Mouse (Mus musculus) G1E (cell line): ENCODE results near the gene Hddc3. TPM values are rescaled to one million over a fixed set of nuclear protein-coding genes. Genes with fewer than 3 reads are reported as not detected.

Source experiments
- ATAC-seq: 2 replicates; pipeline ENCODE4 v1.8.0; 2016; ENCODE audit warnings: mild to moderate bottlenecking; ENCODE audit not compliant: insufficient number of reproducible peaks, poor library complexity, low FRiP score, severe bottlenecking; ENCODE audit errors: extremely low read depth
- DNase-seq: peaks from one replicate; pipeline ENCODE4 v3.0.0; 2012; ENCODE audit warnings: low spot score
- H3K27me3 ChIP-seq: 2 replicates; pipeline ENCODE4 v1.6.1; 2012; ENCODE audit warnings: mild to moderate bottlenecking, low read length, inconsistent platforms; ENCODE audit not compliant: insufficient read depth
- H3K36me3 ChIP-seq: replicated peaks from 2 replicates; pipeline ENCODE3; 2012; ENCODE audit warnings: mild to moderate bottlenecking, inconsistent platforms
- H3K4me1 ChIP-seq: 2 replicates; pipeline ENCODE4 v1.6.1; 2012; ENCODE audit warnings: low read depth, low read length, inconsistent platforms, mixed read lengths; ENCODE audit not compliant: insufficient read depth
- H3K4me3 ChIP-seq: 2 replicates; pipeline ENCODE4 v1.5.1; 2012; ENCODE audit warnings: low read depth, mild to moderate bottlenecking, inconsistent platforms, low read length, moderate library complexity, mixed read lengths
- H3K9me3 ChIP-seq: replicated peaks from 2 replicates; pipeline ENCODE4 v1.6.1; 2012; ENCODE audit warnings: inconsistent platforms
- CTCF ChIP-seq: IDR thresholded peaks from 2 replicates; pipeline ENCODE4 v1.5.1; 2012; ENCODE audit warnings: low read depth, low read length, inconsistent platforms, mixed read lengths
- GATA1 ChIP-seq: IDR thresholded peaks from 2 replicates; pipeline ENCODE4 v1.6.1; 2012; ENCODE audit warnings: borderline replicate concordance, low read length, inconsistent platforms, mixed read lengths
- GATA2 ChIP-seq: IDR thresholded peaks from 2 replicates; pipeline ENCODE4 v1.6.1; 2012; ENCODE audit warnings: low read depth, low read length, inconsistent platforms, borderline replicate concordance
- POLR2AphosphoS5 ChIP-seq: IDR thresholded peaks from 2 replicates; pipeline ENCODE4 v1.6.1; 2012; ENCODE audit warnings: low read depth, low read length, inconsistent platforms; ENCODE audit not compliant: insufficient replicate concordance
- TAL1 ChIP-seq: conservative IDR thresholded peaks from 2 replicates; pipeline ENCODE4 v1.6.1; 2012; ENCODE audit warnings: low read depth, low read length, inconsistent platforms, mixed read lengths
- polyA plus RNA-seq: library from polyadenylated mRNA; stranded (reverse); fragments of >175 nt; gene quantifications from 2 replicates; pipeline ENCODE4 v1.2.3, GENCODE M21; 2012
- total RNA-seq, 2 experiments: library from RNA; stranded (forward) in 1 of 2; stranded (reverse) in 1 of 2; fragments of 200-1000 nt in 1 of 2; fragments of >200 nt in 1 of 2; fragmentation: Nextera tagmentation in 1 of 2; gene quantifications; 2 replicates each; pipeline ENCODE4 v1.2.3; 2014 to 2017

Hddc3 gene
- total and polyA plus RNA-seq, 3 experiments = 55.0 to 124 (median 64.8) TPM

- H3K4me1 ChIP-seq = peaks cover 80% of the 10 kb centered on the region
- TF ChIP-seq POLR2AphosphoS5 (no peak), GATA2 (no peak), CTCF (no peak), TAL1 (no peak), GATA1 (no peak)
- peak; percentile 86 for DNase-seq
- H3K9me3 ChIP-seq = no peaks in the 10 kb centered on the region
- peak; percentile 86 for ATAC-seq
- peak overlapping the region; percentile 28; the same call in 1 of the 2 replicates for H3K4me3 ChIP-seq
- H3K27me3 ChIP-seq = peaks cover 6% of the 10 kb centered on the region; the same call in 1 of the 2 replicates
- no peaks in the 10 kb centered on the region for H3K36me3 ChIP-seq
Observed at GRCm38 (mm10) chr7:80375376-80376039, 32.6 kb downstream of the Hddc3 start.

DNA sequence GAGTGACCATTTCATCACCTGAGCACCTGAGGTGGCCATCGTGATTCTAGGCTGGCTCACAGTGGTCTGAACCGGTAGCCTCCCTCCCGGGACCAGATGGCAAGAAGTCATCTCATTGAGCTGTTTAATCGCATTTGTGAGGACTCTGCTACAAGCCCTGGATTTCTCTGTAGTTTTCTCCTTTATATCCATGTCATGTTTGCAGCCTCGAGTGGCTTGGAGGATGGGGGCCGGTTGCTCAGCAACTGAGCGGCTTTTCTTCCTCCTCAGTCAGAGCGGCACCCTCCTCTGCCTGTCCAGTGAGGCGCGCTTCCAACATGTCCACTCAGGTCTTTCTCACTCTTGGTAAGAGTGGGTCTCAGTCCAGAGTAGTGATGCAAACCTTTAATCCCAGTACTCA lies 33.3 kb downstream of the Hddc3 start:
- Histone ChIP-seq H3K4me3 (no peak overlapping the region), H3K36me3 (no peaks in the 10 kb centered on the region), H3K27me3 (peaks cover 13% of the 10 kb centered on the region; the same call in 1 of the 2 replicates), H3K9me3 (no peaks in the 10 kb centered on the region), H3K4me1 (peaks cover 75% of the 10 kb centered on the region)
- no peak for DNase-seq
- no peak for TF ChIP-seq TAL1
- TF ChIP-seq GATA1 = no peak
- no peak for TF ChIP-seq CTCF
- TF ChIP-seq POLR2AphosphoS5 = no peak
- TF ChIP-seq GATA2 = no peak
- ATAC-seq = no peak

DNA sequence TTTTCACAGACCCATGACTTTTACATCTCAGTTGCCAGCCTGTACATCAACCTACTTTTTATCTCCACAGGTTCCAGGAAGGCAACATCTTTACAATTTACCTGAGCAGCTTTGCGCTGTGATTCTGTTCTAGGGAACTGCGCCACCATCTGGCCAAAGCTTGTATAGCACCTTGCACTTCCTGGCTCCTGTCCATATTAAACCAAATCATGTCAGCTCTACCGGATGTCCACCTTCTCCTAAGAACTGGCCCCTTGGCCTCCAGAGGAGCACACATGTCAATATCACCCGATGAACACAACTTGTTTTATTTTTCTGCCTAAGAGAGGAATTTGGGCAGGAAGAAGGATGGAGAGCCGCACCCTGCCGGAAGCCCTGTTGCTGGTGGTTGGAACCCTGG lies 34.6 kb downstream of the Hddc3 start:
- H3K27me3 ChIP-seq = peaks cover 25% of the 10 kb centered on the region
- no peaks in the 10 kb centered on the region for H3K36me3 ChIP-seq
- H3K9me3 ChIP-seq = no peaks in the 10 kb centered on the region
- DNase-seq = no peak
- ATAC-seq = no peak
- TF ChIP-seq GATA1 (no peak), POLR2AphosphoS5 (no peak), GATA2 (no peak), CTCF (peak; percentile 97), TAL1 (no peak)
- peaks cover 63% of the 10 kb centered on the region for H3K4me1 ChIP-seq
- no peak overlapping the region for H3K4me3 ChIP-seq

GRCm38 (mm10) chr7:80379531-80379930 lies 36.6 kb downstream of the Hddc3 start:
- Histone ChIP-seq H3K27me3 (peaks cover 41% of the 10 kb centered on the region), H3K4me3 (no peak overlapping the region), H3K9me3 (no peaks in the 10 kb centered on the region), H3K36me3 (peaks cover 3% of the 10 kb centered on the region), H3K4me1 (peaks cover 54% of the 10 kb centered on the region)
- DNase-seq (no peak), ATAC-seq (no peak)
- TF ChIP-seq CTCF (peak; percentile 28; the same call in 1 of the 2 replicates), TAL1 (no peak), GATA2 (no peak)

GRCm38 (mm10) chr7:80382919-80383318 lies 40.0 kb downstream of the Hddc3 start:
- no peak for ATAC-seq
- TF ChIP-seq TAL1 (no peak), GATA2 (no peak), CTCF (no peak), GATA1 (no peak), POLR2AphosphoS5 (no peak)
- Histone ChIP-seq H3K4me1 (peaks cover 37% of the 10 kb centered on the region), H3K27me3 (peaks cover 53% of the 10 kb centered on the region), H3K4me3 (no peak overlapping the region), H3K9me3 (no peaks in the 10 kb centered on the region), H3K36me3 (peaks cover 4% of the 10 kb centered on the region)
- no peak for DNase-seq

DNA sequence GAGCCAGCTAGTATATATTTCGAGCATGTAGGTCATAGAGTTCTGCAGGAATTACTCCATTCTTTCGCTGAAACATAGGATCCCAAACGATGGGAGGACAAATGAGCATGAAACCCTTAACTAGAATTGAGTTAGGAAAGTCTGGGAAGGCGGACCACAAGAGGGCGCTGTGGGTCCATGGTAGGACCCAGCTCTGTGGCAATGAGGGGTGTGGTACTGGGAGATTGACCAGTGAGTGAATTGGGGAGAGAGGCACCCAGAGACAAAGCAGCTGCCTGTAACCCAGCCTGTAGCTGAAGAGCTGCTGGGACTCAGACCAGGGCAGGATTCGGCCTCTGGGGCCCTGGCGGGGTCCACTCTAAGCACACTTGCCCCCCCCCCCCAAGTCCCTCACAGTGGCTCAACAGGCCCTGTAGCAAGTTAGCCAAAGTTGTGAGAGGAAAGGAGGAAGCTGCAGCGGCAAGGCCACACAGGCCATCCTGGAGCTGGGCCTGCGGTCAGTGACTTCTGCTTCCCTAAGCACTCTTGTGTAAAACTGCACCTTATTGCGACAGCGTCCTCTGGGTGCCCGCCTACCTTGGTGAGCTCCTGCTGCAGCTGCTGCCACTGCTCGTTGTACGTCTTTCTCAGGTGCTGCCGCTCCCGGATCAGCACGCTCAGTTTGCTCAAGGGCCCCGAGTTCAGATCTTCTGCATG lies 43.5 kb downstream of the Hddc3 start:
- Histone ChIP-seq H3K4me1 (peaks cover 35% of the 10 kb centered on the region), H3K9me3 (no peaks in the 10 kb centered on the region), H3K4me3 (no peak overlapping the region; the same call in 1 of the 2 replicates), H3K27me3 (peaks cover 40% of the 10 kb centered on the region), H3K36me3 (peaks cover 35% of the 10 kb centered on the region)
- ATAC-seq (peak; percentile 4; the same call in 1 of the 2 replicates), DNase-seq (peak; percentile 86)
- TF ChIP-seq GATA1 (no peak), CTCF (peak; percentile 71)
